Comparison of ENCODE assay signal across 13 mouse cellular contexts in genomic region chr2:150645225-150645624, GRCm38 (mm10). TPM values are rescaled to one million over a fixed set of nuclear protein-coding genes. Genes with fewer than 3 reads are reported as not detected.
A peak's percentile ranks its signal among the peaks of the same experiment; 100 is the strongest.
DNase-seq lines count a peak whose midpoint lies in the region; ATAC-seq and TF ChIP-seq lines count a peak whose summit lies in the region.
"Had no signal": no experiment of that assay in that cellular context is flagged by ENCODE, and none has a peak within 500 bp of the region (broad histone marks: within the 10 kb centered on the region; RNA-seq: fewer than 3 reads in every experiment).

No protein-coding gene starts in this region.

- H3K27ac ChIP-seq in left cerebral cortex, adult 2 months: peak overlapping the region; percentile 55; the same call in 1 of the 2 replicates
- peak overlapping the region; percentile 59 for H3K27ac ChIP-seq in forebrain, embryonic 16.5 days (ENCODE audit: low read length)
- H3K27ac ChIP-seq in neural tube, embryonic 15.5 days (replicated peaks): peak overlapping the region; percentile 83
- no peak overlapping the region for H3K27ac ChIP-seq in limb, embryonic 10.5 days

- H3K36me3 ChIP-seq in forebrain, embryonic 16.5 days (ENCODE audit: control insufficient read depth, insufficient read depth): no peaks in the 10 kb centered on the region
- no peaks in the 10 kb centered on the region for H3K36me3 ChIP-seq in neural tube, embryonic 15.5 days
- no peaks in the 10 kb centered on the region for H3K36me3 ChIP-seq in limb, embryonic 10.5 days

- WGBS in forebrain, embryonic 16.5 days: 89% methylated on average over 4 of the region's 4 CpGs
- 23% methylated on average over 4 of the region's 4 CpGs for WGBS in large intestine, adult 2 months
- WGBS in neural tube, embryonic 15.5 days: 83% methylated on average over 4 of the region's 4 CpGs
- whole genome bisulfite sequencing in limb, embryonic 10.5 days: 88% methylated on average over 4 of the region's 4 CpGs

- no peak for DNase-seq in left cerebral cortex, adult 2 months (ENCODE audit: extremely low spot score in 1 of 2, low spot score in 2 of 2)
- no peak for DNase-seq in left cerebral cortex, postnatal 10 days (ENCODE audit: extremely low spot score in 1 of 2, low spot score in 2 of 2)
- DNase-seq in large intestine, adult 2 months (ENCODE audit: low read depth, low spot score): peak; percentile 87
- DNase-seq in gastrocnemius, postnatal 36 days: no peak
- no peak for DNase-seq in left cerebral cortex, postnatal 25 days (ENCODE audit: low spot score in 2 of 2)
- DNase-seq in limb, embryonic 10.5 days (ENCODE audit: low spot score): no peak
- DNase-seq: cerebellum, postnatal 25 days; kidney, postnatal 36 days; lung, postnatal 36 days had no signal

- intact Hi-C loops in left cerebral cortex, adult 2 months (cut with DNase I): no loop called here
- intact Hi-C loops in left cerebral cortex, postnatal 10 days (cut with DNase I): no loop called here
- intact Hi-C loops in gastrocnemius, postnatal 36 days (cut with DNase I): no loop called here
- intact Hi-C loops in left cerebral cortex, postnatal 25 days (cut with DNase I): no loop called here

- no peak for TF ChIP-seq CTCF in left cerebral cortex, adult 2 months (IDR thresholded peaks at IDR 0.05)

- no peak overlapping the region for H3K4me2 ChIP-seq in forebrain, embryonic 16.5 days (ENCODE audit: low read length)
- H3K4me2 ChIP-seq in neural tube, embryonic 15.5 days: no peak overlapping the region

- no peaks in the 10 kb centered on the region for H3K27me3 ChIP-seq in forebrain, embryonic 16.5 days (replicated peaks; ENCODE audit: control insufficient read depth, insufficient read depth, low read length)
- H3K27me3 ChIP-seq in neural tube, embryonic 15.5 days (replicated peaks): no peaks in the 10 kb centered on the region
- no peaks in the 10 kb centered on the region for H3K27me3 ChIP-seq in limb, embryonic 10.5 days (ENCODE audit: low read depth, poor library complexity, severe bottlenecking)

- H3K9ac ChIP-seq in forebrain, embryonic 16.5 days (replicated peaks; ENCODE audit: low read depth, low read length): no peak overlapping the region
- no peak overlapping the region for H3K9ac ChIP-seq in neural tube, embryonic 15.5 days (replicated peaks)

- H3K4me3 ChIP-seq in left cerebral cortex, adult 2 months: no peak overlapping the region
- H3K4me3 ChIP-seq in forebrain, embryonic 16.5 days (replicated peaks; ENCODE audit: low read length): no peak overlapping the region
- H3K4me3 ChIP-seq in neural tube, embryonic 15.5 days (replicated peaks): no peak overlapping the region
- H3K4me3 ChIP-seq in limb, embryonic 10.5 days: no peak overlapping the region

- peaks cover 27% of the 10 kb centered on the region for H3K4me1 ChIP-seq in forebrain, embryonic 16.5 days (replicated peaks; ENCODE audit: control insufficient read depth, insufficient read depth, low read length)
- H3K4me1 ChIP-seq in neural tube, embryonic 15.5 days: peaks cover 31% of the 10 kb centered on the region
- H3K4me1 ChIP-seq in limb, embryonic 10.5 days: peaks cover 7% of the 10 kb centered on the region

- no peaks in the 10 kb centered on the region for H3K9me3 ChIP-seq in forebrain, embryonic 16.5 days (ENCODE audit: control insufficient read depth, low read length)
- H3K9me3 ChIP-seq in neural tube, embryonic 15.5 days (replicated peaks): no peaks in the 10 kb centered on the region
- H3K9me3 ChIP-seq in limb, embryonic 10.5 days (replicated peaks): no peaks in the 10 kb centered on the region

- ATAC-seq in forebrain, embryonic 16.5 days: no peak
- no peak for ATAC-seq in neural tube, embryonic 15.5 days (ENCODE audit: low FRiP score)

RNA-seq across cellular contexts. Expression of gene Acss1, which starts 23.1 kb away (rescaled TPM):
- total RNA-seq in left cerebral cortex, adult 2 months (2021): 10 to 100 TPM; 18.5 to 21.5 TPM
- 10 to 100 TPM; 16.4 to 17.4 TPM for total RNA-seq in left cerebral cortex, postnatal 10 days (2021)
- 21.9 and 22.2 TPM in 2 replicates for polyA plus RNA-seq in forebrain, embryonic 16.5 days (2015; fragmentation: Nextera tagmentation; extraction: Ambion mirVana)
- polyA plus RNA-seq in large intestine, adult 2 months (2012; rRNA removed): 51.6 and 67.6 TPM in 2 replicates
- 12.3 and 13.7 TPM in 2 replicates for polyA plus RNA-seq in neural tube, embryonic 15.5 days (2015; fragmentation: Nextera tagmentation; extraction: Ambion mirVana)
- total RNA-seq in gastrocnemius, postnatal 36 days (2021): 10 to 100 TPM; 10.7 to 26.5 TPM
- total RNA-seq in left cerebral cortex, postnatal 25 days (2021): 10 to 100 TPM; 16.5 to 20.4 TPM
- 3.4 and 3.6 TPM in 2 replicates for polyA plus RNA-seq in limb, embryonic 10.5 days (2016; fragmentation: Nextera tagmentation; extraction: Ambion mirVana)

RNA-seq across cellular contexts. Expression of gene Apmap, which starts 36.9 kb away (rescaled TPM):
- 10 to 100 TPM; 49.5 to 56.7 TPM for total RNA-seq in left cerebral cortex, adult 2 months (2021)
- total RNA-seq in left cerebral cortex, postnatal 10 days (2021): 10 to 100 TPM; 51.8 to 53.3 TPM
- 42.2 and 44.4 TPM in 2 replicates for polyA plus RNA-seq in forebrain, embryonic 16.5 days (2015; fragmentation: Nextera tagmentation; extraction: Ambion mirVana)
- polyA plus RNA-seq in large intestine, adult 2 months (2012; rRNA removed): 56.1 and 59.0 TPM in 2 replicates
- polyA plus RNA-seq in neural tube, embryonic 15.5 days (2015; fragmentation: Nextera tagmentation; extraction: Ambion mirVana): 45.4 and 46.1 TPM in 2 replicates
- 10 to 100 TPM; 16.0 to 19.3 TPM for total RNA-seq in gastrocnemius, postnatal 36 days (2021)
- total RNA-seq in left cerebral cortex, postnatal 25 days (2021): 10 to 100 TPM; 54.3 to 57.0 TPM
- polyA plus RNA-seq in limb, embryonic 10.5 days (2016; fragmentation: Nextera tagmentation; extraction: Ambion mirVana): 26.6 and 28.9 TPM in 2 replicates

RNA-seq across cellular contexts. Expression of gene Vsx1, which starts 43.9 kb away (rescaled TPM):
- total RNA-seq in left cerebral cortex, adult 2 months (2021): under 1 TPM in 1 of 2 experiments, not detected in 1; 0.11 TPM
- total RNA-seq in left cerebral cortex, postnatal 10 days (2021): not detected
- not detected in 2 replicates for polyA plus RNA-seq in forebrain, embryonic 16.5 days (2015; fragmentation: Nextera tagmentation; extraction: Ambion mirVana)
- polyA plus RNA-seq in large intestine, adult 2 months (2012; rRNA removed): not detected in 2 replicates
- polyA plus RNA-seq in neural tube, embryonic 15.5 days (2015; fragmentation: Nextera tagmentation; extraction: Ambion mirVana): 0.04 and 0.05 TPM in 2 replicates
- not detected for total RNA-seq in gastrocnemius, postnatal 36 days (2021)
- total RNA-seq in left cerebral cortex, postnatal 25 days (2021): not detected
- not detected in 2 replicates for polyA plus RNA-seq in limb, embryonic 10.5 days (2016; fragmentation: Nextera tagmentation; extraction: Ambion mirVana)
- total RNA-seq: gastrocnemius, adult 8-10 months had no signal
- polyA plus RNA-seq: heart, postnatal 0 days had no signal
